ENCODE assay signal across 30 mouse cellular contexts in genomic region chr16:44375459-44375858, GRCm38 (mm10). TPM values are rescaled to one million over a fixed set of nuclear protein-coding genes. Genes with fewer than 3 reads are reported as not detected.
"Had no signal": no experiment of that assay in that cellular context is flagged by ENCODE, and none has a peak within 500 bp of the region (broad histone marks: within the 10 kb centered on the region; RNA-seq: fewer than 3 reads in every experiment).

No protein-coding gene starts in this region.

- H3K9me3 ChIP-seq: embryonic facial prominence, embryonic 10.5 days; embryonic facial prominence, embryonic 12.5 days; embryonic facial prominence, embryonic 13.5 days; embryonic facial prominence, embryonic 15.5 days; forebrain, embryonic 10.5 days; forebrain, embryonic 12.5 days; forebrain, embryonic 13.5 days; forebrain, embryonic 15.5 days had no signal

- DNase-seq: cerebellum, adult 2 months; cerebellum, adult 8-10 months; cerebellum, adult 9-10 months; cerebellum, adult 9-11 months; cerebellum, postnatal 10 days; cerebellum, postnatal 14 days; cerebellum, postnatal 25 days; cerebellum, postnatal 36 days; embryo, embryonic 11 days; forebrain, postnatal 0 days; gastrocnemius, adult 2 months; gastrocnemius, postnatal 10 days; gastrocnemius, postnatal 14 days; gastrocnemius, postnatal 36 days; heart, adult 18-20 months; heart, adult 2 months had no signal

- H3K4me1 ChIP-seq: embryonic facial prominence, embryonic 12.5 days; embryonic facial prominence, embryonic 15.5 days; forebrain, embryonic 12.5 days; forebrain, embryonic 13.5 days; forebrain, embryonic 15.5 days had no signal

- H3K4me3 ChIP-seq: embryonic facial prominence, embryonic 10.5 days; embryonic facial prominence, embryonic 12.5 days; embryonic facial prominence, embryonic 13.5 days; embryonic facial prominence, embryonic 15.5 days; erythroblast, embryonic 14.5 days; forebrain, embryonic 10.5 days; forebrain, embryonic 12.5 days; forebrain, embryonic 13.5 days; forebrain, embryonic 15.5 days; gastrocnemius, adult 2 months; heart, adult 2 months had no signal

- H3K27me3 ChIP-seq: embryonic facial prominence, embryonic 12.5 days; embryonic facial prominence, embryonic 13.5 days; embryonic facial prominence, embryonic 15.5 days; forebrain, embryonic 12.5 days; forebrain, embryonic 13.5 days; forebrain, embryonic 15.5 days had no signal

- H3K27ac ChIP-seq: embryonic facial prominence, embryonic 10.5 days; embryonic facial prominence, embryonic 12.5 days; embryonic facial prominence, embryonic 13.5 days; embryonic facial prominence, embryonic 15.5 days; forebrain, embryonic 10.5 days; forebrain, embryonic 12.5 days; forebrain, embryonic 13.5 days; forebrain, embryonic 15.5 days; gastrocnemius, adult 2 months; heart, adult 2 months had no signal

- ATAC-seq: forebrain, embryonic 13.5 days; forebrain, embryonic 14.5 days; forebrain, embryonic 15.5 days; forebrain, embryonic 16.5 days; forebrain, postnatal 0 days had no signal

- H3K9ac ChIP-seq: embryonic facial prominence, embryonic 12.5 days; embryonic facial prominence, embryonic 13.5 days; embryonic facial prominence, embryonic 15.5 days; forebrain, embryonic 12.5 days; forebrain, embryonic 13.5 days; forebrain, embryonic 15.5 days; forebrain, postnatal 0 days had no signal

RNA-seq across cellular contexts. Expression of gene Cfap44, which starts 19.1 kb away (rescaled TPM):
- total RNA-seq: gastrocnemius, adult 18-20 months; gastrocnemius, adult 2 months; gastrocnemius, adult 8-10 months; gastrocnemius, postnatal 36 days; heart, adult 2 months; heart, adult 8-10 months had no signal
- polyA plus RNA-seq: erythroblast, embryonic 14.5 days had no signal

RNA-seq across cellular contexts. Expression of gene Sidt1, which starts 42.5 kb away (rescaled TPM):
- total RNA-seq: gastrocnemius, adult 8-10 months had no signal
- polyA plus RNA-seq: erythroblast, embryonic 14.5 days had no signal
